Mouse (Mus musculus): Measurements from ENCODE around the gene Slc25a21.

GRCm38 (mm10) chr12:57158266-57158665 lies 39.0 kb downstream of the Slc25a21 start:
- TF ChIP-seq POLR2A (IDR thresholded peaks at IDR 0.05; ENCODE audit: low read depth, low read length) (no peak), CTCF (IDR thresholded peaks at IDR 0.05; ENCODE audit: extremely low read depth, insufficient read depth, insufficient read length, insufficient replicate concordance) (no peak)

All from spleen, adult 2 months (tissue).